ENCODE assay signal across 8 mouse cellular contexts in genomic region chr16:20536081-20536665, GRCm38 (mm10). TPM values are rescaled to one million over a fixed set of nuclear protein-coding genes. Genes with fewer than 3 reads are reported as not detected.
DNase-seq lines count a peak whose midpoint lies in the region; ATAC-seq and TF ChIP-seq lines count a peak whose summit lies in the region.

No protein-coding gene starts in this region.

- peaks cover 53% of the 10 kb centered on the region for H3K36me3 ChIP-seq in heart, postnatal 0 days (replicated peaks; ENCODE audit: control insufficient read depth, insufficient read depth, low read length)
- peaks cover 66% of the 10 kb centered on the region for H3K36me3 ChIP-seq in G1E (replicated peaks)
- H3K36me3 ChIP-seq in hindbrain, embryonic 10.5 days: peaks cover 68% of the 10 kb centered on the region
- H3K36me3 ChIP-seq in midbrain, embryonic 10.5 days: peaks cover 66% of the 10 kb centered on the region

- TF ChIP-seq CTCF in heart, postnatal 0 days (IDR thresholded peaks at IDR 0.05; ENCODE audit: low read depth): no peak
- TF ChIP-seq CTCF in G1E (IDR thresholded peaks at IDR 0.05; ENCODE audit: low read depth, low read length): no peak

- DNase-seq in heart, postnatal 0 days (ENCODE audit: low spot score): no peak
- DNase-seq in heart, adult 11 months: no peak
- DNase-seq in G1E (ENCODE audit: low spot score): no peak
- DNase-seq in hindbrain, embryonic 10.5 days (ENCODE audit: low spot score): no peak
- DNase-seq in midbrain, embryonic 10.5 days (ENCODE audit: low spot score): no peak
- DNase-seq in embryo, embryonic 10 days (ENCODE audit: low spot score): no peak
- DNase-seq in ovary, postnatal 10 days (ENCODE audit: low spot score): no peak
- no peak for DNase-seq in right cerebral cortex, postnatal 4 days

- peak overlapping the region; percentile 80 for H3K4me2 ChIP-seq in heart, postnatal 0 days (ENCODE audit: low read depth, low read length)

- peak overlapping the region; percentile 96 for H3K4me3 ChIP-seq in heart, postnatal 0 days (ENCODE audit: low read depth, low read length)
- H3K4me3 ChIP-seq in G1E (ENCODE audit: low read depth, low read length): peak overlapping the region; percentile 83
- H3K4me3 ChIP-seq in hindbrain, embryonic 10.5 days: peak overlapping the region; percentile 79
- peak overlapping the region; percentile 78 for H3K4me3 ChIP-seq in midbrain, embryonic 10.5 days

- H3K27me3 ChIP-seq in heart, postnatal 0 days (ENCODE audit: control insufficient read depth, insufficient read depth, low read length): no peaks in the 10 kb centered on the region
- H3K27me3 ChIP-seq in G1E (ENCODE audit: insufficient read depth, low read length): no peaks in the 10 kb centered on the region
- no peaks in the 10 kb centered on the region for H3K27me3 ChIP-seq in hindbrain, embryonic 10.5 days (ENCODE audit: insufficient read depth, poor library complexity, severe bottlenecking)
- H3K27me3 ChIP-seq in midbrain, embryonic 10.5 days (ENCODE audit: low read depth, poor library complexity, severe bottlenecking): no peaks in the 10 kb centered on the region

- no peak for ATAC-seq in heart, postnatal 0 days (ENCODE audit: insufficient read depth, low read depth)
- ATAC-seq in G1E (ENCODE audit: extremely low read depth, insufficient number of reproducible peaks, low FRiP score, poor library complexity, severe bottlenecking): no peak

- 24% methylated on average over 9 of the region's 9 CpGs for WGBS in heart, postnatal 0 days
- WGBS in hindbrain, embryonic 10.5 days: 37% methylated on average over 9 of the region's 9 CpGs
- 35% methylated on average over 9 of the region's 9 CpGs for WGBS in midbrain, embryonic 10.5 days

- TF ChIP-seq EP300 in heart, postnatal 0 days (IDR thresholded peaks at IDR 0.05; ENCODE audit: low read depth): no peak

- peak overlapping the region; percentile 92 for H3K9ac ChIP-seq in heart, postnatal 0 days (replicated peaks; ENCODE audit: low read depth, low read length)

- peak overlapping the region; percentile 93 for H3K27ac ChIP-seq in heart, postnatal 0 days (ENCODE audit: low read depth)
- peak overlapping the region; percentile 97 for H3K27ac ChIP-seq in hindbrain, embryonic 10.5 days
- peak overlapping the region; percentile 93 for H3K27ac ChIP-seq in midbrain, embryonic 10.5 days (replicated peaks)

- H3K4me1 ChIP-seq in heart, postnatal 0 days (ENCODE audit: control insufficient read depth, insufficient read depth): peaks cover 21% of the 10 kb centered on the region
- H3K4me1 ChIP-seq in G1E (ENCODE audit: insufficient read depth, low read depth, low read length): peaks cover 47% of the 10 kb centered on the region
- peaks cover 31% of the 10 kb centered on the region for H3K4me1 ChIP-seq in hindbrain, embryonic 10.5 days (replicated peaks)
- peaks cover 29% of the 10 kb centered on the region for H3K4me1 ChIP-seq in midbrain, embryonic 10.5 days

- no peaks in the 10 kb centered on the region for H3K9me3 ChIP-seq in heart, postnatal 0 days (replicated peaks; ENCODE audit: control insufficient read depth, low read length)
- H3K9me3 ChIP-seq in G1E (replicated peaks): no peaks in the 10 kb centered on the region
- H3K9me3 ChIP-seq in hindbrain, embryonic 10.5 days: no peaks in the 10 kb centered on the region
- H3K9me3 ChIP-seq in midbrain, embryonic 10.5 days (replicated peaks): no peaks in the 10 kb centered on the region

RNA-seq across cellular contexts. Expression of gene Ap2m1, which starts 0.9 kb away (rescaled TPM):
- 327 and 429 TPM in 2 replicates for total RNA-seq in heart, postnatal 0 days (2014; rRNA removed; ENCODE audit: low replicate concordance)
- polyA plus RNA-seq in heart, postnatal 0 days (2015; fragmentation: Nextera tagmentation; extraction: Ambion mirVana): 363 and 375 TPM in 2 replicates
- total RNA-seq in G1E (2014; fragmentation: Nextera tagmentation) (302 and 342 TPM in 2 replicates), G1E (2017) (173 and 186 TPM in 2 replicates)
- 67.5 and 73.4 TPM in 2 replicates for polyA plus RNA-seq in G1E (2012)
- polyA plus RNA-seq in hindbrain, embryonic 10.5 days (2016; fragmentation: Nextera tagmentation; extraction: Ambion mirVana): 705 and 825 TPM in 2 replicates
- polyA plus RNA-seq in midbrain, embryonic 10.5 days (2016; fragmentation: Nextera tagmentation; extraction: Ambion mirVana): 711 and 831 TPM in 2 replicates

RNA-seq across cellular contexts. Expression of gene Abcf3, which starts 12.2 kb away (rescaled TPM):
- total RNA-seq in heart, postnatal 0 days (2014; rRNA removed; ENCODE audit: low replicate concordance): 47.1 and 76.5 TPM in 2 replicates
- polyA plus RNA-seq in heart, postnatal 0 days (2015; fragmentation: Nextera tagmentation; extraction: Ambion mirVana): 42.2 and 44.3 TPM in 2 replicates
- total RNA-seq in G1E (2014; fragmentation: Nextera tagmentation): 34.6 and 35.1 TPM in 2 replicates
- total RNA-seq in G1E (2017): 66.1 and 70.1 TPM in 2 replicates
- 21.1 and 22.1 TPM in 2 replicates for polyA plus RNA-seq in G1E (2012)
- polyA plus RNA-seq in hindbrain, embryonic 10.5 days (2016; fragmentation: Nextera tagmentation; extraction: Ambion mirVana): 59.4 and 65.2 TPM in 2 replicates
- 58.9 and 62.2 TPM in 2 replicates for polyA plus RNA-seq in midbrain, embryonic 10.5 days (2016; fragmentation: Nextera tagmentation; extraction: Ambion mirVana)

RNA-seq across cellular contexts. Expression of gene Dvl3, which starts 19.4 kb away (rescaled TPM):
- total RNA-seq in heart, postnatal 0 days (2014; rRNA removed; ENCODE audit: low replicate concordance): 30.1 and 36.9 TPM in 2 replicates
- polyA plus RNA-seq in heart, postnatal 0 days (2015; fragmentation: Nextera tagmentation; extraction: Ambion mirVana): 10.0 and 11.4 TPM in 2 replicates
- total RNA-seq in G1E (2014; fragmentation: Nextera tagmentation): 51.8 and 57.2 TPM in 2 replicates
- total RNA-seq in G1E (2017): 2.8 and 3.0 TPM in 2 replicates
- 26.9 and 28.2 TPM in 2 replicates for polyA plus RNA-seq in G1E (2012)
- 32.6 and 51.1 TPM in 2 replicates for polyA plus RNA-seq in hindbrain, embryonic 10.5 days (2016; fragmentation: Nextera tagmentation; extraction: Ambion mirVana)
- polyA plus RNA-seq in midbrain, embryonic 10.5 days (2016; fragmentation: Nextera tagmentation; extraction: Ambion mirVana): 28.5 and 37.5 TPM in 2 replicates

RNA-seq across cellular contexts. Expression of gene Eif2b5, which starts 37.6 kb away (rescaled TPM):
- total RNA-seq in heart, postnatal 0 days (2014; rRNA removed; ENCODE audit: low replicate concordance): 67.6 and 86.3 TPM in 2 replicates
- 60.0 and 60.2 TPM in 2 replicates for polyA plus RNA-seq in heart, postnatal 0 days (2015; fragmentation: Nextera tagmentation; extraction: Ambion mirVana)
- total RNA-seq in G1E (2014; fragmentation: Nextera tagmentation) (40.5 and 43.6 TPM in 2 replicates), G1E (2017) (105 and 107 TPM in 2 replicates)
- polyA plus RNA-seq in G1E (2012): 24.8 and 25.5 TPM in 2 replicates
- polyA plus RNA-seq in hindbrain, embryonic 10.5 days (2016; fragmentation: Nextera tagmentation; extraction: Ambion mirVana): 150 and 153 TPM in 2 replicates
- polyA plus RNA-seq in midbrain, embryonic 10.5 days (2016; fragmentation: Nextera tagmentation; extraction: Ambion mirVana): 151 TPM in 2 replicates

RNA-seq across cellular contexts. Expression of gene Vwa5b2, which starts 53.1 kb away (rescaled TPM):
- 0.46 TPM in 1 of 2 replicates, not detected in the other for total RNA-seq in heart, postnatal 0 days (2014; rRNA removed; ENCODE audit: low replicate concordance)
- 0.04 TPM in 1 of 2 replicates, not detected in the other for polyA plus RNA-seq in heart, postnatal 0 days (2015; fragmentation: Nextera tagmentation; extraction: Ambion mirVana)
- total RNA-seq in G1E (2014; fragmentation: Nextera tagmentation): not detected in 2 replicates
- total RNA-seq in G1E (2017): 0.29 TPM in 1 of 2 replicates, not detected in the other
- polyA plus RNA-seq in G1E (2012): 0.02 and 0.07 TPM in 2 replicates
- 2.9 and 4.0 TPM in 2 replicates for polyA plus RNA-seq in hindbrain, embryonic 10.5 days (2016; fragmentation: Nextera tagmentation; extraction: Ambion mirVana)
- polyA plus RNA-seq in midbrain, embryonic 10.5 days (2016; fragmentation: Nextera tagmentation; extraction: Ambion mirVana): 1.7 and 4.5 TPM in 2 replicates
